Mouse (Mus musculus) thymus, postnatal 25 days (tissue): ENCODE results near the gene Lamp1.

Source experiments
- DNase-seq: peaks from one replicate; pipeline ENCODE4 v3.0.0; 2022

Gene Lamp1

GRCm38 (mm10) chr8:13158718-13159376 is at the start of gene Lamp1:
TSS of gene Lamp1 (plus strand) at chr8:13159161.
- DNase-seq: peak; percentile 95

GRCm38 (mm10) chr8:13109416-13109960 is 49.5 kb upstream of the Lamp1 start:
- DNase-seq: no peak

GRCm38 (mm10) chr8:13111917-13112316 is 47.0 kb upstream of the Lamp1 start:
- DNase-seq: no peak

- no peak for DNase-seq
Observed at GRCm38 (mm10) chr8:13113232-13113631, 45.7 kb upstream of the Lamp1 start.

- no peak for DNase-seq
Observed at GRCm38 (mm10) chr8:13117096-13117495, 41.9 kb upstream of the Lamp1 start.

- DNase-seq: no peak
Observed at GRCm38 (mm10) chr8:13118516-13118915, 40.4 kb upstream of the Lamp1 start.

- DNase-seq: no peak
Observed at GRCm38 (mm10) chr8:13120882-13121665, 37.9 kb upstream of the Lamp1 start.

- no peak for DNase-seq
Observed at GRCm38 (mm10) chr8:13122887-13123421, 36.0 kb upstream of the Lamp1 start.

GRCm38 (mm10) chr8:13124897-13125296 is 34.1 kb upstream of the Lamp1 start:
- DNase-seq: no peak

GRCm38 (mm10) chr8:13132220-13132619 is 26.7 kb upstream of the Lamp1 start:
- peak; percentile 58 for DNase-seq

GRCm38 (mm10) chr8:13139641-13140182 is 19.2 kb upstream of the Lamp1 start:
- DNase-seq: no peak

- no peak for DNase-seq
Observed at GRCm38 (mm10) chr8:13141681-13142080, 17.3 kb upstream of the Lamp1 start.

- no peak for DNase-seq
Observed at GRCm38 (mm10) chr8:13148476-13148875, 10.5 kb upstream of the Lamp1 start.

- no peak for DNase-seq
Observed at GRCm38 (mm10) chr8:13149287-13149686, 9.7 kb upstream of the Lamp1 start.

GRCm38 (mm10) chr8:13149866-13150265 is 9.1 kb upstream of the Lamp1 start:
- no peak for DNase-seq

- DNase-seq: no peak
Observed at GRCm38 (mm10) chr8:13150929-13151328, 8.0 kb upstream of the Lamp1 start.

- no peak for DNase-seq
Observed at GRCm38 (mm10) chr8:13154099-13154498, 4.9 kb upstream of the Lamp1 start.

- DNase-seq: no peak
Observed at GRCm38 (mm10) chr8:13155358-13155757, 3.6 kb upstream of the Lamp1 start.

- no peak for DNase-seq
Observed at GRCm38 (mm10) chr8:13156327-13157097, 2.4 kb upstream of the Lamp1 start.

GRCm38 (mm10) chr8:13159377-13159881 is 468 bp downstream of the Lamp1 start:
- no peak for DNase-seq

- DNase-seq: no peak
Observed at GRCm38 (mm10) chr8:13160691-13161090, 1.7 kb downstream of the Lamp1 start.

- no peak for DNase-seq
Observed at GRCm38 (mm10) chr8:13162098-13162497, 3.1 kb downstream of the Lamp1 start.

- DNase-seq: no peak
Observed at GRCm38 (mm10) chr8:13163563-13163962, 4.6 kb downstream of the Lamp1 start.
